21 mouse cellular contexts compared by ENCODE assay signal in genomic region chr11:103053191-103054076, GRCm38 (mm10). TPM values are rescaled to one million over a fixed set of nuclear protein-coding genes. Genes with fewer than 3 reads are reported as not detected.
DNase-seq lines count a peak whose midpoint lies in the region; ATAC-seq lines count a peak whose summit lies in the region.
"Had no signal": no experiment of that assay in that cellular context is flagged by ENCODE, and none has a peak within 500 bp of the region (broad histone marks: within the 10 kb centered on the region; RNA-seq: fewer than 3 reads in every experiment).

No protein-coding gene starts in this region.

- no peak for DNase-seq in embryonic facial prominence, embryonic 10.5 days (ENCODE audit: low spot score)
- DNase-seq in heart, postnatal 36 days, result no peak
- peak; percentile 36 for DNase-seq in testis, postnatal 10 days (ENCODE audit: low spot score)
- no peak for DNase-seq in testis, postnatal 14 days (ENCODE audit: low spot score)
- no peak for DNase-seq in thymus, postnatal 36 days
- DNase-seq: adrenal gland, adult 8-10 months; cerebellum, adult 18-20 months; cerebellum, postnatal 25 days; gastrocnemius, postnatal 10 days; kidney, adult 9 months; kidney, postnatal 36 days; lung, postnatal 10 days; midbrain, embryonic 14.5 days; thymus, adult 18-20 months had no signal

- no peak overlapping the region for H3K9ac ChIP-seq in embryonic facial prominence, embryonic 15.5 days
- no peak overlapping the region for H3K9ac ChIP-seq in heart, embryonic 14.5 days (ENCODE audit: low read length)
- H3K9ac ChIP-seq in kidney, embryonic 15.5 days, result no peak overlapping the region
- H3K9ac ChIP-seq: hindbrain, embryonic 15.5 days; intestine, embryonic 15.5 days; liver, embryonic 15.5 days had no signal

- 0 out of 2 replicates have a peak overlapping the region, but pooled peaks have one; percentile 51 for H3K27ac ChIP-seq in embryonic facial prominence, embryonic 15.5 days (replicated peaks)
- H3K27ac ChIP-seq in embryonic facial prominence, embryonic 10.5 days (replicated peaks), result no peak overlapping the region
- peak overlapping the region; percentile 50 to 84 for H3K27ac ChIP-seq in heart, embryonic 14.5 days (replicated peaks in 1 of 2; ENCODE audit: control insufficient read depth in 1 of 2, insufficient read depth in 1 of 2, low read depth in 2 of 2, low read length in 2 of 2)
- H3K27ac ChIP-seq in kidney, embryonic 15.5 days, result no peak overlapping the region
- H3K27ac ChIP-seq: hindbrain, embryonic 15.5 days; intestine, embryonic 15.5 days; liver, embryonic 15.5 days had no signal

- no peaks in the 10 kb centered on the region for H3K9me3 ChIP-seq in embryonic facial prominence, embryonic 15.5 days (replicated peaks)
- H3K9me3 ChIP-seq in embryonic facial prominence, embryonic 10.5 days, result no peaks in the 10 kb centered on the region
- no peaks in the 10 kb centered on the region for H3K9me3 ChIP-seq in heart, embryonic 14.5 days (ENCODE audit: control insufficient read depth, low read length)
- H3K9me3 ChIP-seq in kidney, embryonic 15.5 days (replicated peaks), result no peaks in the 10 kb centered on the region
- H3K9me3 ChIP-seq: hindbrain, embryonic 15.5 days; intestine, embryonic 15.5 days; liver, embryonic 15.5 days had no signal

- 76% methylated on average over 18 of the region's 18 CpGs for WGBS in embryonic facial prominence, embryonic 15.5 days
- WGBS in embryonic facial prominence, embryonic 10.5 days, result 94% methylated on average over 18 of the region's 18 CpGs
- 71% methylated on average over 18 of the region's 18 CpGs for WGBS in heart, embryonic 14.5 days
- WGBS in kidney, embryonic 15.5 days, result 93% methylated on average over 18 of the region's 18 CpGs

- peaks cover 78% of the 10 kb centered on the region for H3K36me3 ChIP-seq in embryonic facial prominence, embryonic 15.5 days
- peaks cover 89% of the 10 kb centered on the region for H3K36me3 ChIP-seq in embryonic facial prominence, embryonic 10.5 days (replicated peaks)
- H3K36me3 ChIP-seq in heart, embryonic 14.5 days (ENCODE audit: control insufficient read depth, insufficient read depth, low read length), result peaks cover 68% of the 10 kb centered on the region
- H3K36me3 ChIP-seq in kidney, embryonic 15.5 days, result peaks cover 84% of the 10 kb centered on the region

- H3K4me1 ChIP-seq in embryonic facial prominence, embryonic 15.5 days, result 0 out of 2 replicates have a peak, but pooled peaks cover 3% of the 10 kb centered on the region
- H3K4me1 ChIP-seq in embryonic facial prominence, embryonic 10.5 days, result no peaks in the 10 kb centered on the region
- H3K4me1 ChIP-seq in heart, embryonic 14.5 days (ENCODE audit: control insufficient read depth in 2 of 2, insufficient read depth in 2 of 2, low read length in 2 of 2), result peaks cover 16 to 28% of the 10 kb centered on the region in 2 experiments
- H3K4me1 ChIP-seq in kidney, embryonic 15.5 days, result no peaks in the 10 kb centered on the region
- H3K4me1 ChIP-seq: hindbrain, embryonic 15.5 days; liver, embryonic 15.5 days had no signal

- H3K27me3 ChIP-seq in embryonic facial prominence, embryonic 15.5 days, result no peaks in the 10 kb centered on the region
- no peaks in the 10 kb centered on the region for H3K27me3 ChIP-seq in embryonic facial prominence, embryonic 10.5 days (replicated peaks; ENCODE audit: low read depth, poor library complexity, severe bottlenecking)
- no peaks in the 10 kb centered on the region for H3K27me3 ChIP-seq in heart, embryonic 14.5 days (ENCODE audit: control insufficient read depth, insufficient read depth, low read length)
- no peaks in the 10 kb centered on the region for H3K27me3 ChIP-seq in kidney, embryonic 15.5 days
- H3K27me3 ChIP-seq: hindbrain, embryonic 15.5 days; intestine, embryonic 15.5 days; liver, embryonic 15.5 days had no signal

- intact Hi-C loops in heart, postnatal 36 days (cut with DNase I), result loop anchor here (2.0 kb wide), 2 partner anchors 57 to 153 kb away; partner anchors contain the start of gene Gfap

- ATAC-seq in embryonic facial prominence, embryonic 15.5 days (ENCODE audit: insufficient number of reproducible peaks, low FRiP score, low TSS enrichment, low read depth), result no peak
- ATAC-seq in heart, embryonic 14.5 days (ENCODE audit: insufficient number of reproducible peaks, insufficient read depth, low FRiP score, low read depth), result no peak; the same call in 1 of the 2 replicates
- ATAC-seq in kidney, embryonic 15.5 days (replicated peaks; ENCODE audit: low FRiP score), result no peak
- ATAC-seq: intestine, embryonic 15.5 days had no signal

- no peak overlapping the region for H3K4me2 ChIP-seq in embryonic facial prominence, embryonic 15.5 days (replicated peaks)
- H3K4me2 ChIP-seq in heart, embryonic 14.5 days (ENCODE audit: low read length), result 0 out of 2 replicates have a peak overlapping the region, but pooled peaks have one; percentile 8
- no peak overlapping the region for H3K4me2 ChIP-seq in kidney, embryonic 15.5 days
- H3K4me2 ChIP-seq: hindbrain, embryonic 15.5 days; intestine, embryonic 15.5 days; liver, embryonic 15.5 days had no signal

- H3K4me3 ChIP-seq in embryonic facial prominence, embryonic 15.5 days (replicated peaks), result no peak overlapping the region
- H3K4me3 ChIP-seq in embryonic facial prominence, embryonic 10.5 days, result no peak overlapping the region
- H3K4me3 ChIP-seq in heart, embryonic 14.5 days (ENCODE audit: control insufficient read depth in 1 of 2, insufficient read depth in 1 of 2, low read depth in 1 of 2, low read length in 2 of 2), result no peak overlapping the region
- no peak overlapping the region for H3K4me3 ChIP-seq in kidney, embryonic 15.5 days (replicated peaks)
- H3K4me3 ChIP-seq: hindbrain, embryonic 15.5 days; intestine, embryonic 15.5 days; liver, embryonic 15.5 days had no signal

RNA-seq across cellular contexts. Expression of gene Dcakd, which starts 25.3 kb away (rescaled TPM):
- polyA plus RNA-seq in embryonic facial prominence, embryonic 15.5 days (2015; fragmentation: Nextera tagmentation; extraction: Ambion mirVana), result 144 and 158 TPM in 2 replicates
- polyA plus RNA-seq in embryonic facial prominence, embryonic 10.5 days (2016; fragmentation: Nextera tagmentation; extraction: Ambion mirVana), result 304 and 308 TPM in 2 replicates
- polyA plus RNA-seq in heart, embryonic 14.5 days (2014; fragmentation: Nextera tagmentation; extraction: Ambion mirVana), result 93.8 and 99.4 TPM in 2 replicates
- 10 to 100 TPM; 70.4 to 81.3 TPM for total RNA-seq in heart, postnatal 36 days (2021)
- 165 and 187 TPM in 2 replicates for polyA plus RNA-seq in kidney, embryonic 15.5 days (2015; fragmentation: Nextera tagmentation; extraction: Ambion mirVana)

RNA-seq across cellular contexts. Expression of gene Nmt1, which starts 25.4 kb away (rescaled TPM):
- 49.5 and 52.9 TPM in 2 replicates for polyA plus RNA-seq in embryonic facial prominence, embryonic 15.5 days (2015; fragmentation: Nextera tagmentation; extraction: Ambion mirVana)
- 63.2 and 66.0 TPM in 2 replicates for polyA plus RNA-seq in embryonic facial prominence, embryonic 10.5 days (2016; fragmentation: Nextera tagmentation; extraction: Ambion mirVana)
- polyA plus RNA-seq in heart, embryonic 14.5 days (2014; fragmentation: Nextera tagmentation; extraction: Ambion mirVana), result 47.8 and 51.7 TPM in 2 replicates
- total RNA-seq in heart, postnatal 36 days (2021), result 10 to 100 TPM; 65.2 to 68.7 TPM
- polyA plus RNA-seq in kidney, embryonic 15.5 days (2015; fragmentation: Nextera tagmentation; extraction: Ambion mirVana), result 59.2 and 63.2 TPM in 2 replicates

RNA-seq across cellular contexts. Expression of gene Plcd3, which starts 48.0 kb away (rescaled TPM):
- 7.6 and 9.0 TPM in 2 replicates for polyA plus RNA-seq in embryonic facial prominence, embryonic 15.5 days (2015; fragmentation: Nextera tagmentation; extraction: Ambion mirVana)
- polyA plus RNA-seq in embryonic facial prominence, embryonic 10.5 days (2016; fragmentation: Nextera tagmentation; extraction: Ambion mirVana), result 1.7 and 2.6 TPM in 2 replicates
- 6.9 and 7.4 TPM in 2 replicates for polyA plus RNA-seq in heart, embryonic 14.5 days (2014; fragmentation: Nextera tagmentation; extraction: Ambion mirVana)
- total RNA-seq in heart, postnatal 36 days (2021), result 10 to 100 TPM; 16.1 to 18.3 TPM
- polyA plus RNA-seq in kidney, embryonic 15.5 days (2015; fragmentation: Nextera tagmentation; extraction: Ambion mirVana), result 6.2 and 6.4 TPM in 2 replicates
- total RNA-seq: megakaryocyte, adult 5-6 weeks had no signal

RNA-seq across cellular contexts. Expression of gene Acbd4, which starts 48.0 kb away (rescaled TPM):
- 23.4 and 27.9 TPM in 2 replicates for polyA plus RNA-seq in embryonic facial prominence, embryonic 15.5 days (2015; fragmentation: Nextera tagmentation; extraction: Ambion mirVana)
- 6.3 and 10.1 TPM in 2 replicates for polyA plus RNA-seq in embryonic facial prominence, embryonic 10.5 days (2016; fragmentation: Nextera tagmentation; extraction: Ambion mirVana)
- polyA plus RNA-seq in heart, embryonic 14.5 days (2014; fragmentation: Nextera tagmentation; extraction: Ambion mirVana), result 13.3 TPM in 2 replicates
- 10 to 100 TPM; 37.4 to 41.4 TPM for total RNA-seq in heart, postnatal 36 days (2021)
- polyA plus RNA-seq in kidney, embryonic 15.5 days (2015; fragmentation: Nextera tagmentation; extraction: Ambion mirVana), result 19.4 and 25.3 TPM in 2 replicates

Comparison
In these comparisons a context has a peak if more than half of its experiments do, and no peak if none do; other contexts are left out.
1. H3K27ac ChIP-seq: peak in embryonic facial prominence, embryonic 15.5 days (single experiment) and heart, embryonic 14.5 days (2 of 2); none in embryonic facial prominence, embryonic 10.5 days (single experiment) and kidney, embryonic 15.5 days (single experiment).